Mouse (Mus musculus) neural tube, embryonic 14.5 days (tissue): ENCODE measurements around the gene Irgm1. TPM values are rescaled to one million over a fixed set of nuclear protein-coding genes. Genes with fewer than 3 reads are reported as not detected.

Source experiments
- polyA plus RNA-seq: library from polyadenylated mRNA; unstranded; fragments of >200 nt; fragmentation: Nextera tagmentation; extraction: Ambion mirVana; gene quantifications from 2 replicates; pipeline ENCODE4 v1.2.1, GENCODE M21; 2014

The Irgm1 gene
- polyA plus RNA-seq, 1 experiment from 2014 or later: 3.1 TPM

Other genes starting within 250 kb of the Irgm1 start
- gene Rack1, start 71.4 kb downstream of the Irgm1 start, polyA plus RNA-seq: 400 and 442 TPM in 2 replicates
- gene Trim41, start 54.3 kb downstream of the Irgm1 start, polyA plus RNA-seq: 5.1 and 5.6 TPM in 2 replicates
- gene Trim7, start 45.5 kb downstream of the Irgm1 start, polyA plus RNA-seq: 1.5 and 2.0 TPM in 2 replicates
- gene Gm12184, start 45.0 kb downstream of the Irgm1 start, polyA plus RNA-seq: 3.0 TPM in 2 replicates
- 0.12 and 0.22 TPM in 2 replicates for gene Gm5431, start 30.5 kb upstream of the Irgm1 start, polyA plus RNA-seq
- 1.4 and 1.6 TPM in 2 replicates for gene Psme2b, start 74.5 kb upstream of the Irgm1 start, polyA plus RNA-seq
- gene Olfr56, start 107.2 kb upstream of the Irgm1 start, polyA plus RNA-seq: not detected in 2 replicates
- 0.46 TPM in 1 of 2 replicates, not detected in the other for gene 9930111J21Rik1, start 107.7 kb upstream of the Irgm1 start, polyA plus RNA-seq
- gene Gm12185, start 120.5 kb upstream of the Irgm1 start, polyA plus RNA-seq: not detected in 2 replicates
- gene Tgtp1, start 122.5 kb upstream of the Irgm1 start, polyA plus RNA-seq: not detected in 2 replicates
- gene 9930111J21Rik2, start 179.6 kb upstream of the Irgm1 start, polyA plus RNA-seq: 0.27 and 0.55 TPM in 2 replicates
- not detected in 2 replicates for gene Tgtp2, start 192.5 kb upstream of the Irgm1 start, polyA plus RNA-seq
- 0.62 TPM in 1 of 2 replicates, not detected in the other for gene Ifi47, start 204.9 kb upstream of the Irgm1 start, polyA plus RNA-seq
- not detected in 2 replicates for gene Olfr1396, start 243.2 kb upstream of the Irgm1 start, polyA plus RNA-seq